Mouse (Mus musculus) E14TG2a.4 (cell line): ENCODE results near the gene 1810043G02Rik.

Experiments used
- CTCF ChIP-seq: conservative IDR thresholded peaks from 2 replicates; pipeline ENCODE4 v1.5.1; 2014; ENCODE audit warnings: low read length
- NANOG ChIP-seq: IDR thresholded peaks from 2 replicates; pipeline ENCODE4 v1.6.1; 2014; ENCODE audit warnings: borderline replicate concordance, low read length, mixed read lengths

DNA sequence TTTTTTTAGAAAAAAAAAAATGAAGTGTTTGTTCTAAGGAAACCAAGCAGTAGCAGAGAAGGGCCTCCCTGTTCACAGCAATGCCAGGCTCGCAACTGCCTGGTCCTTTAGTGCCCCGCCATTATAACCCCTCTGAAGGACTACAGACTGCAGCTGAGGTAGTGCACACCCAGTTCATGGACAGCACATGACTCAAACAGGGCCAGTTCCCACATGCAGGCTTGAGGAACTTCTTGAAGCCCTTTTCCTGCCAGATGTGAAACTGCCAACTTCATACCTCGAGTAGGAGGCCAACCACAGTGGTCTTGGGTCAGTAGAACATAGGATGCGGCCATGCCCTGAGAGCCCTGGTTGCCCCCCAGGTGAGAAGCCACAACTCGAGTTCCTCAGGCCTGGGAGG is 4.0 kb upstream of the 1810043G02Rik start:
- TF ChIP-seq CTCF (no peak), NANOG (no peak)
